Mouse (Mus musculus) cerebellum, adult 8-10 months (tissue): ENCODE data around the gene Dusp28.

Experiments used
- DNase-seq: peaks from one replicate; pipeline ENCODE4 v3.0.0; 2022

Dusp28 gene

GRCm38 (mm10) chr1:92943219-92943989 lies 36.6 kb downstream of the Dusp28 start:
- no peak for DNase-seq

DNA sequence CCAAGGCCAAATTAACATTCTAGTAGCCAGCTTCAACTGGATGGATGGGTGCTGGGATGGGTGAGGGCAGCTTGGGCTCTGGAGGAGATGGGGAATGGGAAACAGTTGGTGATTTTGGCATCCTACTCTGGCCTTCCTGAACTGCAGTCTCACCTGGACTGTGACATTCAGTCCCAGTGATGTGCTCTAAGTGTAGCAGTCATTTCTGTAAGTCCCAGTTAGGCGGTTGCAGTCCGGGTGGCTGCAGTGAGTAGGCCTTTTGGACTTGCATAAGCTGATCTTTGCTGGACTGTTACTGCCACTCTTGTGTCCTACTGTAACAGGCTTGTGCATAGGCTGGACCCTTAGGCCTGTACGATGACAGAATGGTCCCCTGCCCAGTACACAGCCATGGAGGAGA lies 41.2 kb downstream of the Dusp28 start:
- no peak for DNase-seq

- DNase-seq = no peak
Observed at GRCm38 (mm10) chr1:92949426-92949825, 42.6 kb downstream of the Dusp28 start.

DNA sequence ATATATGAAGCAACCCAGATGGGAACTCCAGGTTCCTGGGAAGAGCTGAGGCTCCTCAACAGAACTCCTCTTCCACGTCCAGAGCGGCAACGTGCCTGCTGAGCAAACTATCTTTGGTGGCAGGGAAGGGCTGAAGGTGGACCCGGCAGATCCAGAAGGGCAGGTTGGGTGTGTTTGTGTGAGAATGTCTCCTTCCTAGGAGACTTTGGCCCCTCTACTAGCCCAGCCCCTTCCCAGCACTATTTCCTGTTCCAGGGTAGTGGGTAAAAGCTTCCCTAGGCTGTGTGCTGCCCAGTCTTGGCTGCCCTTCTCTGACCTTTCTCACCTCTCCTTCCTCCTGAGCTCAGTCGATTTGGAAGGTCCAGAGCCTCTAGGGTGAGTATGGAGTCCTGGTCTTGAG lies 43.8 kb downstream of the Dusp28 start, which contains the start of gene Gpr35:
Gene Gpr35 (plus strand): TSS at position 259 of the 400 bp plus-strand sequence.
- DNase-seq = no peak

- DNase-seq = no peak
Observed at GRCm38 (mm10) chr1:92953641-92954040, 46.9 kb downstream of the Dusp28 start.

DNA sequence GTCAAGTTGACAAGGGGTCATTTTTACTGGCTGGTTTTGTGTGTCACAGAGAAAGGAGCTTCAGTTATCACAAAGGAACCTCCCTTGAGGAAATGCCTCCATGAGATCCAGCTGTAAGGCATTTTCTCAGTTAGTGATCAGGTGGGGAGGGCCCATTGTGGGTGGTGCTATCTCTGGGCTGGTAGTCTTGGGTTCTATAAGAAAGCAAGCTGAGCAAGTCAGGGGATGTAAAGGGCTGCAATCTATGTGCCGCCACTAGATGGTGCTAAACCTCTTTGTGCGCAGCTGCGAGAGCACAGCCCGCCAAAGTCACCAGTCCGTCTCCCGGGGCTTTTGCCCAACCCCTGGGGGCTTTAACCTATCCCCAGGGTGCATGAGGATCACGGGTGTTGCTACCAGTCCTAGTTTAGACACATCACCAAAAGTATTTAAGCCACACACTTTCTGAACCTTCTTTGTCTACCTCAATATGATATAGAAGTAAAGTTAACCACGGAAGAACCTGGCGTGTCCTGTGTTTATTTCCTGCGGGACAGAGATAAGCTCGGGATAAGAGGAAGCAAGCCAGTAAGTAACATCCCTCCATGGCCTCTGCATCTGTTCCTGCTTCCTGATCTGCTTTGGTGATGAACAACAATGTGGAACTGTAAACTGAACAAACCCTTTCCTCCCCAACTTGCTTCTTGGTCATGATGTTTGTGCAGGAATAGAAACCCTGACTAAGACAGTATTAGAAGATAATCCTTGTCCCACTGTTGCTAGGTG lies 50.0 kb downstream of the Dusp28 start:
- DNase-seq = peak; percentile 67
